Mouse (Mus musculus) liver, embryonic 13.5 days (tissue): ENCODE data around the gene Hace1. TPM values are rescaled to one million over a fixed set of nuclear protein-coding genes. Genes with fewer than 3 reads are reported as not detected.

Experiments used
- ATAC-seq: fragments of 200-750 bp; cut with Nextera tagmentation; 2 replicates; pipeline ENCODE4 v1.8.0; 2017; ENCODE audit warnings: low read depth, mild to moderate bottlenecking, moderate number of reproducible peaks, moderate library complexity
- DNase-seq: peaks from one replicate; pipeline ENCODE4 v3.0.0; 2022
- H3K27ac ChIP-seq: fragments of 300-500 bp; sonication (generic); 2 replicates; pipeline ENCODE4 v1.5.1; 2015; ENCODE audit warnings: moderate library complexity, mild to moderate bottlenecking, inconsistent platforms
- H3K27me3 ChIP-seq: fragments of 300-500 bp; sonication (generic); 2 replicates; pipeline ENCODE4 v1.6.1; 2015; ENCODE audit warnings: mild to moderate bottlenecking, inconsistent platforms
- H3K36me3 ChIP-seq: fragments of 300-500 bp; sonication (generic); 2 replicates; pipeline ENCODE4 v1.6.1; 2015; ENCODE audit warnings: mild to moderate bottlenecking, inconsistent platforms
- H3K4me1 ChIP-seq: fragments of 300-500 bp; sonication (generic); replicated peaks from 2 replicates; pipeline ENCODE4 v1.6.1; 2015; ENCODE audit warnings: inconsistent platforms
- H3K4me2 ChIP-seq: fragments of 300-500 bp; sonication (generic); 2 replicates; pipeline ENCODE4 v1.6.1; 2015; ENCODE audit warnings: inconsistent platforms, mild to moderate bottlenecking, moderate library complexity
- H3K4me3 ChIP-seq: fragments of 300-500 bp; sonication (generic); replicated peaks from 2 replicates; pipeline ENCODE4 v1.5.1; 2015; ENCODE audit warnings: mild to moderate bottlenecking, inconsistent platforms
- H3K9ac ChIP-seq: fragments of 300-500 bp; sonication (generic); 2 replicates; pipeline ENCODE4 v1.6.1; 2015; ENCODE audit warnings: mild to moderate bottlenecking, inconsistent platforms
- H3K9me3 ChIP-seq: fragments of 300-500 bp; sonication (generic); replicated peaks from 2 replicates; pipeline ENCODE4 v1.6.1; 2016; ENCODE audit warnings: inconsistent platforms
- WGBS: fragments of 180-500 bp; shearing (Covaris S2); methylation state at CpG from one replicate; pipeline ENCODE4 v1.1.7; 2015; ENCODE audit not compliant: insufficient replicate concordance; 5-methylcytosine and 5-hydroxymethylcytosine counted together
- polyA plus RNA-seq: library from polyadenylated mRNA; unstranded; fragments of >200 nt; fragmentation: Nextera tagmentation; extraction: Ambion mirVana; gene quantifications from 2 replicates; pipeline ENCODE4 v1.2.1, GENCODE M21; 2015

Gene Hace1
- polyA plus RNA-seq, 1 experiment from 2014 or later, result 31.1 TPM

GRCm38 (mm10) chr10:45619039-45619438 is 41.4 kb downstream of the Hace1 start:
- Histone ChIP-seq H3K27me3 (no peaks in the 10 kb centered on the region), H3K9me3 (no peaks in the 10 kb centered on the region), H3K9ac (no peak overlapping the region), H3K4me2 (no peak overlapping the region), H3K36me3 (peaks cover 72% of the 10 kb centered on the region), H3K4me3 (no peak overlapping the region), H3K27ac (no peak overlapping the region), H3K4me1 (no peaks in the 10 kb centered on the region)
- 38% methylated on average over 3 of the region's 3 CpGs for WGBS
- no peak for DNase-seq
- peak; percentile 43; the same call in 1 of the 2 replicates for ATAC-seq

DNA sequence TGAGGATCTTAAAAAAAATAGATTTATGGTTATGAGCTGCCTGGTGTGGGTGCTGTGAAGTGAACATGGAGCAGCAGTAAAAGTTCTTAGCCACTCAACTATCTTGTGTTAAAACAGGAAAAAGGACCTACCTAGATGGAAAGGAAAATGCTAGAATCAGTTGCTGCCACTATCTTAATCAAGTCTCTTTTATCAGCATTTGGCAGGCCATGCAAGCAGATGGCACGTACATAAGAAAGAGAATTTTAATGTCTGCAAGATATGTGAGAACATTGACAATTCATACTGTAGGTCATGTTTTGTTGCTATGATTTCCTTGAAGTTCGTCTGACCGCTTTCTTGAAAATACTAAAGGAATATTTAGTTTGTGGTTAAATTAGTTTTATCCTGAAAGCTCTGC is 54.4 kb downstream of the Hace1 start:
- Histone ChIP-seq H3K9me3 (no peaks in the 10 kb centered on the region), H3K36me3 (peaks cover 28% of the 10 kb centered on the region), H3K4me2 (no peak overlapping the region), H3K4me3 (no peak overlapping the region), H3K27ac (no peak overlapping the region), H3K4me1 (peaks cover 19% of the 10 kb centered on the region), H3K9ac (no peak overlapping the region), H3K27me3 (no peaks in the 10 kb centered on the region)
- 66% methylated on average over 3 of the region's 3 CpGs for WGBS
- ATAC-seq, result no peak
- DNase-seq, result no peak

- Histone ChIP-seq H3K4me1 (peaks cover 19% of the 10 kb centered on the region), H3K27me3 (no peaks in the 10 kb centered on the region), H3K4me3 (no peak overlapping the region), H3K9me3 (no peaks in the 10 kb centered on the region), H3K36me3 (peaks cover 28% of the 10 kb centered on the region), H3K4me2 (no peak overlapping the region), H3K27ac (no peak overlapping the region), H3K9ac (no peak overlapping the region)
- DNase-seq (no peak), ATAC-seq (no peak)
- 89% methylated on average over 10 of the region's 10 CpGs for WGBS
These were observed 55.0 kb downstream of the Hace1 start for GRCm38 (mm10) chr10:45632641-45633040.

DNA sequence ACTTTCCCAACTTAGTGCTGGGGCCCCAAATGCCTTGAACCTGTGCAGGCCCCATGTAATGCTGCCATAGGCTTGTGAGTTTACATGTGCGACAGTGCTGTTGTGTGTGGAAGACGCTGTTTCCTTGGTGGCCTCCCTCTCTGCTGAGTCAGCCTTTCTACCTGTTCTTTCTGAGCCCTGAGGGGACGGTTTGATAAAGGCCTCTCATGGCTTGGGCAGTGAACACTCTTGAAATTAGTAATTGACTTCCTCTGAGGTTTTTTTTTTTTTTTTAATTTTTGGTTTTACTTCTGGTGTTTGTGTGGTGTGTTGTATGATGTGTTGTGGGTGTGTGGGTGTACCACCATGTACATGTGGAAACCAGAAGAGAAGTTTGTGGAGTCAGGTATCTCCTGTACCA is 57.6 kb downstream of the Hace1 start:
- DNase-seq (no peak), ATAC-seq (no peak)
- no peak overlapping the region for H3K4me2 ChIP-seq
- no peaks in the 10 kb centered on the region for H3K9me3 ChIP-seq
- H3K9ac ChIP-seq, result no peak overlapping the region
- peaks cover 38% of the 10 kb centered on the region for H3K36me3 ChIP-seq
- H3K27me3 ChIP-seq, result no peaks in the 10 kb centered on the region
- H3K4me1 ChIP-seq, result peaks cover 19% of the 10 kb centered on the region
- no peak overlapping the region for H3K4me3 ChIP-seq
- H3K27ac ChIP-seq, result no peak overlapping the region
- 70% methylated on average over 3 of the region's 3 CpGs for WGBS

DNA sequence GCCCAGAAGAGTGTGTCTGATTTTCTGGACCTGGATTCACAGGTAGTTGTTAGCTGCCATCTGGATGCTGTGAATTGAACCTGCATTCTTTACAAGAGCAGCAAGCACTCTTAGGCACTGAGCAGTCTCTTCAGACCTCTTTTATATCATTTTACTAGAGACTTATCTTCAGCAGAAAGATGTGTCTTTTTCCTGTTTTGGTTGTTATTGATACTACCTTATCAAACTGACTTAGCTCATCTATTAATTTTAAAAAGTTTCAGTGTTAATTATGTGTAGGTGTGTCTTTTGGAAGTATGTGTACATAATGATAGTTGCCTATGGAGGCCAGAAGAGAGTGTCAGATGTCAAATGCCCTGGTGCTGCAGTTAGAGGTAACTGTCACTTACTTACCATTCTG is 62.1 kb downstream of the Hace1 start:
- Histone ChIP-seq H3K9ac (no peak overlapping the region), H3K4me1 (0 out of 2 replicates have a peak, but pooled peaks cover 6% of the 10 kb centered on the region), H3K4me2 (no peak overlapping the region), H3K36me3 (peaks cover 32% of the 10 kb centered on the region), H3K27me3 (no peaks in the 10 kb centered on the region), H3K4me3 (no peak overlapping the region), H3K27ac (no peak overlapping the region), H3K9me3 (no peaks in the 10 kb centered on the region)
- DNase-seq (no peak), ATAC-seq (no peak)

GRCm38 (mm10) chr10:45654026-45654425 is 76.4 kb downstream of the Hace1 start:
- WGBS, result 91% methylated on average over 2 of the region's 2 CpGs
- H3K4me3 ChIP-seq, result no peak overlapping the region
- ATAC-seq, result no peak

GRCm38 (mm10) chr10:45662015-45662414 is 84.4 kb downstream of the Hace1 start:
- Histone ChIP-seq H3K9me3 (no peaks in the 10 kb centered on the region), H3K4me1 (no peaks in the 10 kb centered on the region), H3K4me2 (no peak overlapping the region), H3K27me3 (no peaks in the 10 kb centered on the region), H3K9ac (no peak overlapping the region), H3K4me3 (no peak overlapping the region), H3K36me3 (peaks cover 30% of the 10 kb centered on the region), H3K27ac (no peak overlapping the region)
- ATAC-seq, result no peak
- no peak for DNase-seq
- WGBS, result 83% methylated on average over 9 of the region's 9 CpGs

More at GRCm38 (mm10) chr10:45654026-45654425, 76.4 kb downstream of the Hace1 start:
- H3K9ac ChIP-seq, result no peak overlapping the region
- peaks cover 46% of the 10 kb centered on the region for H3K36me3 ChIP-seq
- H3K4me2 ChIP-seq, result no peak overlapping the region
- no peak overlapping the region for H3K27ac ChIP-seq
- no peak for DNase-seq
- no peaks in the 10 kb centered on the region for H3K9me3 ChIP-seq
- H3K27me3 ChIP-seq, result no peaks in the 10 kb centered on the region
- no peaks in the 10 kb centered on the region for H3K4me1 ChIP-seq

GRCm38 (mm10) chr10:45668266-45668665 is 90.6 kb downstream of the Hace1 start:
- no peak for ATAC-seq
- no peaks in the 10 kb centered on the region for H3K9me3 ChIP-seq
- no peaks in the 10 kb centered on the region for H3K4me1 ChIP-seq
- no peak overlapping the region for H3K4me2 ChIP-seq
- H3K27ac ChIP-seq, result no peak overlapping the region
- 93% methylated on average over 2 of the region's 2 CpGs for WGBS
- no peak overlapping the region for H3K4me3 ChIP-seq
- DNase-seq, result no peak
- H3K27me3 ChIP-seq, result no peaks in the 10 kb centered on the region
- H3K36me3 ChIP-seq, result peaks cover 29% of the 10 kb centered on the region
- no peak overlapping the region for H3K9ac ChIP-seq

- Histone ChIP-seq H3K9me3 (no peaks in the 10 kb centered on the region), H3K4me2 (no peak overlapping the region), H3K4me1 (no peaks in the 10 kb centered on the region), H3K27ac (no peak overlapping the region), H3K36me3 (peaks cover 56% of the 10 kb centered on the region), H3K4me3 (no peak overlapping the region), H3K27me3 (no peaks in the 10 kb centered on the region), H3K9ac (no peak overlapping the region)
- ATAC-seq (no peak), DNase-seq (no peak)
These were observed 99.2 kb downstream of the Hace1 start for GRCm38 (mm10) chr10:45676796-45677195.

GRCm38 (mm10) chr10:45686191-45686590 is 108.6 kb downstream of the Hace1 start:
- WGBS, result 96% methylated on average over 1 of the region's 1 CpGs
- H3K4me1 ChIP-seq, result no peaks in the 10 kb centered on the region

DNA sequence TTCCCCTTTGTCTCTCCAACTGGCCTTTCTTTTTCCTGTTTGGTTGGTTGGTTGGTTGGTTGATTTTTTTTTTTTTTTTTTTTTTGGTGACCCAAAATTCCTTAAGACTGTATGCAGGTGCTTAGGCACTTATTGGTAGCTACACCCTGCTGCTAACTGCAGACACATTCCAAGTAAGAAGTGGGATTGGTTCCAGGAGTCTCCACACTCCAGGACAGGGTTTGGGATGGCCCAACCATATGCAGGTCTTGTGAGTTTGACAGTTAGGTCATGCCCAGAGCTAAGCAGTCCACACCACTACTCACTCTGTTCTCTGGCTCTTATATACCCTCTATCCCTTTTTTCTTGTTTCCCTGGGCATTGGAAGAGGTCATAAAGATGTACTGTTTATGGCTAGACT is 117.3 kb downstream of the Hace1 start:
- Histone ChIP-seq H3K4me1 (no peaks in the 10 kb centered on the region), H3K4me2 (no peak overlapping the region), H3K27ac (no peak overlapping the region), H3K4me3 (no peak overlapping the region), H3K36me3 (no peaks in the 10 kb centered on the region), H3K9me3 (no peaks in the 10 kb centered on the region), H3K9ac (no peak overlapping the region), H3K27me3 (no peaks in the 10 kb centered on the region)
- ATAC-seq (no peak), DNase-seq (no peak)

More at GRCm38 (mm10) chr10:45686191-45686590, 108.6 kb downstream of the Hace1 start:
- ATAC-seq, result no peak
- Histone ChIP-seq H3K36me3 (peaks cover 11% of the 10 kb centered on the region), H3K27me3 (no peaks in the 10 kb centered on the region), H3K27ac (no peak overlapping the region), H3K9ac (no peak overlapping the region), H3K4me3 (no peak overlapping the region), H3K9me3 (no peaks in the 10 kb centered on the region), H3K4me2 (no peak overlapping the region)
- no peak for DNase-seq

DNA sequence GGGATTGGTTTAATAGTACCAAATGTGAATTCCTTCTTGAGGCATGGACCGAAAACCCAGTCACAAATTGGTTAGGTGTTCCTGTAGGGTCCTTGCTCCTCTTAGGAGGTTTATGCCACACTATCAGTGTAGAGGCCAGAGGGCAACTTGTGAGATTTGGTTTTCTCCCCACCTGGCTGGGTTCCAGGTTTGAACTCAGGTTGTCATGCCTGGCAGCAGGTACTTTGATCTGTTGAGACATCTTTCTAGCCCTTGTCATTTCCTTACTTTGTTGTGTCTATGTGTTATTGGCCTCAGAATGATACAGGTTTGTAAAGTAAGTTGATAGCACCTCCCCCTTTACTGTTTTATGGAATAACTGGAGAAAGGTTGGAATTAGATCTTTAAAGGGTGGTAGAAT is 117.9 kb downstream of the Hace1 start:
- Histone ChIP-seq H3K27ac (no peak overlapping the region), H3K9me3 (no peaks in the 10 kb centered on the region), H3K27me3 (no peaks in the 10 kb centered on the region), H3K4me2 (no peak overlapping the region), H3K36me3 (no peaks in the 10 kb centered on the region), H3K4me3 (no peak overlapping the region), H3K4me1 (no peaks in the 10 kb centered on the region), H3K9ac (no peak overlapping the region)
- no peak for DNase-seq
- 93% methylated on average over 1 of the region's 1 CpGs for WGBS
- ATAC-seq, result no peak

GRCm38 (mm10) chr10:45698930-45699329 is 121.3 kb downstream of the Hace1 start:
- no peaks in the 10 kb centered on the region for H3K4me1 ChIP-seq
- H3K9ac ChIP-seq, result no peak overlapping the region
- H3K27ac ChIP-seq, result no peak overlapping the region
- no peak for DNase-seq
- no peak overlapping the region for H3K4me3 ChIP-seq
- H3K36me3 ChIP-seq, result peaks cover 8% of the 10 kb centered on the region
- WGBS, result 88% methylated on average over 3 of the region's 3 CpGs
- no peaks in the 10 kb centered on the region for H3K9me3 ChIP-seq
- no peaks in the 10 kb centered on the region for H3K27me3 ChIP-seq
- no peak overlapping the region for H3K4me2 ChIP-seq
- no peak for ATAC-seq
